Mouse (Mus musculus): ENCODE data around the gene Sema6d. TPM values are rescaled to one million over a fixed set of nuclear protein-coding genes. Genes with fewer than 3 reads are reported as not detected.

The Sema6d gene
- polyA plus RNA-seq, 1 experiment, result 0.02 TPM

DNA sequence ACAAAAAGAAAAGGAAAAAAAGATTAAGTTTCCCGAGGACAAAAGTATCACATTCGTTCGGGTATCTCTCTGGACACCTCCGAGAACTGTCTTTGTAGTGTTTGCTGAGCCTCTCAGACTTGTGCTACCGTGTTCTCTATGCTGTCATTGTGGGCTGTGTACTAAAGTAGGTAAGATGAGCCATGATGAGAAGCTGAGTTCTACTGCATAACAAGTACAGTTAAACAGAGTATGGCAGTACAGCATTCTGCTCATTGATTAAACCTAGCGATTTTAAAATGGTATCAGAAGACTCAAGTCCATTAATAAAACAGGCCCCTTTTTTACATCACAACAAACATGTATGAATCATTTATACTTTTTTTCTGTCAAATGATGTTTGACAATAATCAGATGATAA, 433.9 kb downstream of the Sema6d start:
- Histone ChIP-seq H3K9me3 (ENCODE audit: control insufficient read depth, low read length) (no peaks in the 10 kb centered on the region), H3K36me3 (ENCODE audit: control insufficient read depth) (no peaks in the 10 kb centered on the region), H3K27me3 (ENCODE audit: control insufficient read depth) (no peaks in the 10 kb centered on the region), H3K4me3 (replicated peaks) (no peak overlapping the region), H3K4me1 (ENCODE audit: control insufficient read depth) (no peaks in the 10 kb centered on the region)
- TF ChIP-seq TAL1 (IDR thresholded peaks at IDR 0.05; ENCODE audit: low read length) (no peak), GATA1 (IDR thresholded peaks at IDR 0.05; ENCODE audit: low read length) (no peak)

DNA sequence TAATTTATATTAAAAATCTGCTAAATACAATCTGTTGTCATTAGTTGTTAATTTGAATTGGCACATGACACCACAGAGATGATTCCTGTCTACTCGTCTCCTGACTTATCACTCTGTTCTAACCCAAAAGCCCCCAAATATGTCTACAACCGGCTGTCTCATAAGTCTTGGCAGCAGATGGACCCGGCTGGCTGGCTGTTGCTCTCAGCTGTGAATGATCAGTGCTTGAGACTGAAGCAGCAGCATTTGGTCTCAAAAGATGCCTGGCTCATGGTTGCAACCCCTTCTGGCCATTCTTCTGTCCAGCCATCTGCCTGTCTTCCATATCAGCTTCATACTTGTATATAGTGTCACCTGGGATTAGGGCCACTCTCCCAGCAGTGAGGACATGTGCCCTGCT, 434.4 kb downstream of the Sema6d start:
- Histone ChIP-seq H3K4me1 (ENCODE audit: control insufficient read depth) (no peaks in the 10 kb centered on the region), H3K27me3 (ENCODE audit: control insufficient read depth) (no peaks in the 10 kb centered on the region), H3K4me3 (replicated peaks) (no peak overlapping the region), H3K9me3 (ENCODE audit: control insufficient read depth, low read length) (no peaks in the 10 kb centered on the region), H3K36me3 (ENCODE audit: control insufficient read depth) (no peaks in the 10 kb centered on the region)
- no peak for TF ChIP-seq TAL1 (IDR thresholded peaks at IDR 0.05; ENCODE audit: low read length)
- TF ChIP-seq GATA1 (IDR thresholded peaks at IDR 0.05; ENCODE audit: low read length), result no peak

DNA sequence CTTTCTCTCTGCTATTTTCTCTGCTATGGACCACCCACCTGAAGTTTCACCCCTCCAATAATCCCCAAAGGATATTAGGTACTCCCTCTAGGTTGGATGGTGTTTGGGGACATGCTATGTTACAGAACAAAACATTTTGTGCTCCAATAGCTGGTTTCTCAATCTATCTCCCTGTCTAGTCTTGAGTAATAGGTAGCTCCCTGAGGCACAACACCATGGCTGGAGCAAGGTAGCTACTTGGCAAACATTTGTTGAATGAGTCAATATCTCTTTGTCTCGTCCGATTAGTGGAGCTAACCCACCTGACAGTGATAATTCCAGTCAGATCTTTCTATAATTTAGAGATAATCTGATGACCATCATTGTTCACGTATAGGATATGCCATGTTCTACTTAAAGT, 437.9 kb downstream of the Sema6d start:
- no peak overlapping the region for H3K4me3 ChIP-seq (replicated peaks)
- H3K9me3 ChIP-seq (ENCODE audit: control insufficient read depth, low read length), result no peaks in the 10 kb centered on the region

DNA sequence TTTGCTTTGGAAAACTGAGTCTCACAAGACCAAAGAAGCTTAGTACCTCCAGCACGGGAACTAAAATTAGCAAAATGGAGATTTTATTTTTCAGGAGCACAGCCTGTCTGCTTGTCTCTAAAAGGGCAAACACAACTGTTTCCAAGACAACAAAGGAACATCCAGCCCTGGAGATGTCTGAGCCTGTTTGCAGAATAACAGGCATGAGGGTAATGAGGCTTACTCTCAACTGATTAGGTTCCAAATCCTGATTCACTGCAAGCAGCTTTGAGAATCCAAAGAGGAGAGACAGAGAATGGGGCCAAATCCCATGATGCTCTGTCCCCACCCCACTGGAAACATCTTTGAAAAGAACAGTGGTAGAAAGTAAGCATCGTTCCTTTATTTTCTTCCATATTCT, 440.7 kb downstream of the Sema6d start:
- H3K36me3 ChIP-seq (ENCODE audit: control insufficient read depth), result no peaks in the 10 kb centered on the region
- H3K9me3 ChIP-seq (ENCODE audit: control insufficient read depth, low read length), result no peaks in the 10 kb centered on the region
- TF ChIP-seq GATA1 (IDR thresholded peaks at IDR 0.05; ENCODE audit: low read length) (no peak), TAL1 (IDR thresholded peaks at IDR 0.05; ENCODE audit: low read length) (no peak)
- no peak overlapping the region for H3K4me3 ChIP-seq (replicated peaks)
- H3K4me1 ChIP-seq (ENCODE audit: control insufficient read depth), result no peaks in the 10 kb centered on the region
- H3K27me3 ChIP-seq (ENCODE audit: control insufficient read depth), result no peaks in the 10 kb centered on the region

More for the DNA sequence above, 437.9 kb downstream of the Sema6d start:
- Histone ChIP-seq H3K4me1 (ENCODE audit: control insufficient read depth) (no peaks in the 10 kb centered on the region), H3K27me3 (ENCODE audit: control insufficient read depth) (no peaks in the 10 kb centered on the region), H3K36me3 (ENCODE audit: control insufficient read depth) (no peaks in the 10 kb centered on the region)
- no peak for TF ChIP-seq TAL1 (IDR thresholded peaks at IDR 0.05; ENCODE audit: low read length)
- TF ChIP-seq GATA1 (IDR thresholded peaks at IDR 0.05; ENCODE audit: low read length), result no peak

DNA sequence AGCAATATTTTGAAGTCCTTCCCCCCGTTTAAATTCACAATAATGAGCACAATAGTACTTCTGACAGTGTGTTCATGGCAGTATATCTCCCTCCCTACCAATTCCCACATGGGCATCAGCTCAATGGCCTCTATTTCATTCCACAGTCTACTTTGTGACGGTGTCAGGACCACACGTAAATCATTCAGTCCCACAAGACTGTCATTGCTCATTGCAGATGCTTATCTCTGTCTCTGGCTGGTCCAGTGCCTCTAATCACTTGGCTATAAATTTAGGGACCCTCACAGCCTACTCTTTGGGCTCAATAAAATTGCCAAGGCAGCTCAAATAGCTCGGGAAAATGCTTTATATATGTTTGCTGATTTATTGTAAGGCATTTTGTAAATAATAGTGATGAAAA, 441.3 kb downstream of the Sema6d start:
- Histone ChIP-seq H3K27me3 (ENCODE audit: control insufficient read depth) (no peaks in the 10 kb centered on the region), H3K9me3 (ENCODE audit: control insufficient read depth, low read length) (no peaks in the 10 kb centered on the region), H3K4me3 (replicated peaks) (no peak overlapping the region), H3K4me1 (ENCODE audit: control insufficient read depth) (no peaks in the 10 kb centered on the region), H3K36me3 (ENCODE audit: control insufficient read depth) (no peaks in the 10 kb centered on the region)
- TF ChIP-seq GATA1 (IDR thresholded peaks at IDR 0.05; ENCODE audit: low read length) (no peak), TAL1 (IDR thresholded peaks at IDR 0.05; ENCODE audit: low read length) (no peak)

DNA sequence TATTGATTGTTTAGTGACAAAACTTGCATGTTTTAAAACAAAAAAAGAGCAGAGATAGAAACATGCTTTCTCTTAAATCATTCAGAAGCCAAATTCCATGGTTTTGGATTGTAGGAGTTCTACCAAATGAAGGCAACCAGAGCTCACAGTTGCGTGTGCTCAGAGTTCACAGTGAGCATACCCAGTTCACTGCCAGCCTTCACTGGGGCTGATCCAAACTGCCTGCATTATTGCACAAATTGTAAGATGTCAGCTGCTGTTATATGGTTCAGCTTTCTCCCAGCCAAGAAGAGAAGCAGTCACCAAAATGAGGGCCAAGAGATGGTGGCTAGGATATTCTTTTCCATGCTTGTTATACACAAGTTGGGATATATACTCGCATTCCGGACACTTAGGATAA, 443.1 kb downstream of the Sema6d start:
- TF ChIP-seq TAL1 (IDR thresholded peaks at IDR 0.05; ENCODE audit: low read length), result no peak
- TF ChIP-seq GATA1 (IDR thresholded peaks at IDR 0.05; ENCODE audit: low read length), result no peak

DNA sequence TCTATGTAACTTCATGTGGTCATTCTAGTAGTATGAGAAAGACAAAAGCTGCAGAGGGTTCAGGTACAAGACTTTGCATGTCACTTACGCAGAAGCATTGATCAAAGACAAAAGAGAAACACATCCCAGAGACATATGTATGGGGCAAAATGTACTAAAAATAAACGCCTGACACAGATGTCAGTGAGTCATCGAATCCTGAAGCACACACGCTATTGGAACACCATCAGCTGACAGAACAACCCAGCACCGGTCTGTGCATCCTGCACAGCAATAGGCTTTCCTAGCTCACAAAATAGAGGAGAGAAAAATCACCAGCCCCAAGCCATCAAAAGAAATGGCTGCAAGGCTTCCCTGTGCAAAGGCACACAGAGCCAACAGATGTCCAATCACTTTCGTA, 443.8 kb downstream of the Sema6d start:
- Histone ChIP-seq H3K9me3 (ENCODE audit: control insufficient read depth, low read length) (no peaks in the 10 kb centered on the region), H3K36me3 (ENCODE audit: control insufficient read depth) (no peaks in the 10 kb centered on the region), H3K4me3 (replicated peaks) (no peak overlapping the region), H3K4me1 (ENCODE audit: control insufficient read depth) (no peaks in the 10 kb centered on the region), H3K27me3 (ENCODE audit: control insufficient read depth) (no peaks in the 10 kb centered on the region)
- TF ChIP-seq GATA1 (IDR thresholded peaks at IDR 0.05; ENCODE audit: low read length) (no peak), TAL1 (IDR thresholded peaks at IDR 0.05; ENCODE audit: low read length) (no peak)

More for the DNA sequence above, 443.1 kb downstream of the Sema6d start:
- no peaks in the 10 kb centered on the region for H3K9me3 ChIP-seq (ENCODE audit: control insufficient read depth, low read length)
- H3K4me1 ChIP-seq (ENCODE audit: control insufficient read depth), result no peaks in the 10 kb centered on the region
- no peaks in the 10 kb centered on the region for H3K27me3 ChIP-seq (ENCODE audit: control insufficient read depth)
- no peak overlapping the region for H3K4me3 ChIP-seq (replicated peaks)
- no peaks in the 10 kb centered on the region for H3K36me3 ChIP-seq (ENCODE audit: control insufficient read depth)

DNA sequence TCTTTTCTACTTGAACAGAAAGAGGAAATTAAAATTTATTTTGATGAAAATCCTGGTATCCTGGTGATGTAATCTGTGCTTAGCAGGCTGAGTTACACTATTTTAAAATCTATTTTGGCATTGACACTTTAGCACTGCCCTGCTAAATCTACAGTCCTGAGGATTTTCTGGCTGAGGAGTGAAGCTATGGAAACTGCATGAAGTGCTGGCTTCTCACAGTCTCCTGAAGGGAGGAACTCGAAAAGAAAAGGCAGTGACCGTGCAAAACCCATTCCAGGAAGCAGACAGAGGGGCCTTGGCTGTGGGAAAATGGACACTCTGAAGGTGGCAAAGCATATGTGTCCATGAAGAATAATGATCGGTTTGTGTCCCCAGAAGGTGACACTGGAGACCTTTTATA, 460.5 kb downstream of the Sema6d start:
- no peaks in the 10 kb centered on the region for H3K27me3 ChIP-seq (ENCODE audit: control insufficient read depth)
- no peaks in the 10 kb centered on the region for H3K4me1 ChIP-seq (ENCODE audit: control insufficient read depth)

DNA sequence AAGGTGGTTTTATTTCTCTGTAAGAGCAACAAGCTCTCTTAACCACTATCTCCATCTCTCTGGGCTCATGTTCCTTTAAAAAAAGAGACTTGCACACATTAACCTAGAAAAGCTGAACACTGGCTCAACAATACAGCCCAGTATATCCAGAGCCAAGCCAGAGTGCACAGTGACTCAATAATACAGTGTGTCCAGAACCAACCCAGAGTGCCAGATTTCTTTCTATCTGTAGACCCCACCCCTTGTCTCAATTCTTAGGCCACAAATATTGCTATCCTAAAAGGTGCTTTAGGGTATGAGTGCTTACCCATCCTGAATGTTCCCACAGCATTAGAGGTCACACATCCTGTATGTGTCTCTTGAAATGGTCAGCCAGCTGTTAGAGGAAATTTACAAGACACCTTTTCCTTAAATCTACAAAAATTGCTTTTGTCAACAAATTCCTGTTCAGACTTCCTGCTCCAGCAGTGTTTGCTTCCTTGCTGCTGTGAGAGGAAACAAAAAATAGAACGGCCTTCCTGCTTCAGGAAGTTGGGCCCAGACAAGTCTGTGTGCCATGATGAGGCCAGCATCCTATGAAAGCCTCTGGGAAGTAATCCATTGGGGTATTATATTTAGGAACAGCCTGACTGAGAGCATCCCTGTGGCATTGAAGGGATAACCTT, 465.1 kb downstream of the Sema6d start:
- no peak overlapping the region for H3K4me3 ChIP-seq (replicated peaks)
- no peaks in the 10 kb centered on the region for H3K9me3 ChIP-seq (ENCODE audit: control insufficient read depth, low read length)
- TF ChIP-seq GATA1 (IDR thresholded peaks at IDR 0.05; ENCODE audit: low read length), result no peak
- no peak for TF ChIP-seq TAL1 (IDR thresholded peaks at IDR 0.05; ENCODE audit: low read length)
- no peaks in the 10 kb centered on the region for H3K27me3 ChIP-seq (ENCODE audit: control insufficient read depth)
- H3K4me1 ChIP-seq (ENCODE audit: control insufficient read depth), result no peaks in the 10 kb centered on the region
- no peaks in the 10 kb centered on the region for H3K36me3 ChIP-seq (ENCODE audit: control insufficient read depth)

More for the DNA sequence above, 460.5 kb downstream of the Sema6d start:
- no peaks in the 10 kb centered on the region for H3K36me3 ChIP-seq (ENCODE audit: control insufficient read depth)
- no peak for TF ChIP-seq GATA1 (IDR thresholded peaks at IDR 0.05; ENCODE audit: low read length)
- TF ChIP-seq TAL1 (IDR thresholded peaks at IDR 0.05; ENCODE audit: low read length), result no peak
- H3K9me3 ChIP-seq (ENCODE audit: control insufficient read depth, low read length), result no peaks in the 10 kb centered on the region
- no peak overlapping the region for H3K4me3 ChIP-seq (replicated peaks)

Measured in erythroblast, embryonic 14.5 days (primary cell).